Mouse (Mus musculus): Measurements from ENCODE around the gene Vmn2r117. TPM values are rescaled to one million over a fixed set of nuclear protein-coding genes. Genes with fewer than 3 reads are reported as not detected.
"Not testable (repeated sequence)": the region's sequence is repeated elsewhere in the genome, so short reads cannot be mapped to it uniquely, and the experiment has no call there.

The Vmn2r117 gene
- not detected in 2 replicates for polyA plus RNA-seq (2015; fragmentation: Nextera tagmentation; extraction: Ambion mirVana)

- not testable (repeated sequence) for H3K9ac ChIP-seq (ENCODE audit: low read depth, low read length); H3K4me3 ChIP-seq (ENCODE audit: low read length); H3K27me3 ChIP-seq (replicated peaks; ENCODE audit: control insufficient read depth, insufficient read depth, low read length); H3K9me3 ChIP-seq (ENCODE audit: control insufficient read depth, low read length); ATAC-seq; H3K4me1 ChIP-seq (ENCODE audit: control insufficient read depth, insufficient read depth, low read depth, low read length); H3K36me3 ChIP-seq (ENCODE audit: control insufficient read depth, insufficient read depth, low read length); H3K27ac ChIP-seq (ENCODE audit: low read depth, low read length); H3K4me2 ChIP-seq (ENCODE audit: low read length)
- WGBS: 57% methylated on average over 1 of the region's 1 CpGs
Observed at GRCm38 (mm10) chr17:23479599-23479998, at the start of gene Vmn2r117. TSS of gene Vmn2r117 (minus strand) at chr17:23479699.

- not testable (repeated sequence) for H3K9ac ChIP-seq (ENCODE audit: low read depth, low read length); H3K27me3 ChIP-seq (replicated peaks; ENCODE audit: control insufficient read depth, insufficient read depth, low read length); H3K4me1 ChIP-seq (ENCODE audit: control insufficient read depth, insufficient read depth, low read depth, low read length); H3K4me3 ChIP-seq (ENCODE audit: low read length); H3K27ac ChIP-seq (ENCODE audit: low read depth, low read length); H3K4me2 ChIP-seq (ENCODE audit: low read length); ATAC-seq; H3K36me3 ChIP-seq (ENCODE audit: control insufficient read depth, insufficient read depth, low read length); H3K9me3 ChIP-seq (ENCODE audit: control insufficient read depth, low read length)
- 73% methylated on average over 30 of the region's 30 CpGs for WGBS
Observed at GRCm38 (mm10) chr17:23522941-23523732, 43.6 kb upstream of the Vmn2r117 start.

- no peak for ATAC-seq
- no peaks in the 10 kb centered on the region for H3K27me3 ChIP-seq (replicated peaks; ENCODE audit: control insufficient read depth, insufficient read depth, low read length)
- H3K9ac ChIP-seq (ENCODE audit: low read depth, low read length): no peak overlapping the region
- 73% methylated on average over 2 of the region's 2 CpGs for WGBS
- H3K27ac ChIP-seq (ENCODE audit: low read depth, low read length): no peak overlapping the region
- no peak overlapping the region for H3K4me3 ChIP-seq (ENCODE audit: low read length)
- no peaks in the 10 kb centered on the region for H3K36me3 ChIP-seq (ENCODE audit: control insufficient read depth, insufficient read depth, low read length)
- no peak overlapping the region for H3K4me2 ChIP-seq (ENCODE audit: low read length)
- no peaks in the 10 kb centered on the region; the same call in none of the 2 replicates for H3K9me3 ChIP-seq (ENCODE audit: control insufficient read depth, low read length)
- no peaks in the 10 kb centered on the region for H3K4me1 ChIP-seq (ENCODE audit: control insufficient read depth, insufficient read depth, low read depth, low read length)
Observed at GRCm38 (mm10) chr17:23518701-23519423, 39.4 kb upstream of the Vmn2r117 start.

GRCm38 (mm10) chr17:23433150-23433679 is 46.3 kb downstream of the Vmn2r117 start:
- Histone ChIP-seq H3K9me3 (ENCODE audit: control insufficient read depth, low read length) (peaks cover 10% of the 10 kb centered on the region; the same call in 1 of the 2 replicates), H3K4me3 (ENCODE audit: low read length) (no peak overlapping the region), H3K4me1 (ENCODE audit: control insufficient read depth, insufficient read depth, low read depth, low read length) (no peaks in the 10 kb centered on the region), H3K9ac (ENCODE audit: low read depth, low read length) (no peak overlapping the region), H3K27me3 (replicated peaks; ENCODE audit: control insufficient read depth, insufficient read depth, low read length) (no peaks in the 10 kb centered on the region), H3K36me3 (ENCODE audit: control insufficient read depth, insufficient read depth, low read length) (no peaks in the 10 kb centered on the region), H3K27ac (ENCODE audit: low read depth, low read length) (no peak overlapping the region), H3K4me2 (ENCODE audit: low read length) (no peak overlapping the region)
- WGBS: 79% methylated on average over 6 of the region's 6 CpGs
- ATAC-seq: no peak

Other genes with a start within 250 kb of the Vmn2r117 start
- gene Vmn2r114, start 167.2 kb downstream of the Vmn2r117 start, polyA plus RNA-seq (2015; fragmentation: Nextera tagmentation; extraction: Ambion mirVana): not detected in 2 replicates
- not detected in 2 replicates for gene Vmn2r115, start 136.0 kb downstream of the Vmn2r117 start, polyA plus RNA-seq (2015; fragmentation: Nextera tagmentation; extraction: Ambion mirVana)
- gene Vmn2r116, start 95.1 kb downstream of the Vmn2r117 start, polyA plus RNA-seq (2015; fragmentation: Nextera tagmentation; extraction: Ambion mirVana): not detected in 2 replicates
- gene Zfp213, start 84.5 kb upstream of the Vmn2r117 start, polyA plus RNA-seq (2015; fragmentation: Nextera tagmentation; extraction: Ambion mirVana): 17.0 and 18.0 TPM in 2 replicates
- gene Zfp13, start 119.8 kb upstream of the Vmn2r117 start, polyA plus RNA-seq (2015; fragmentation: Nextera tagmentation; extraction: Ambion mirVana): 26.4 and 29.1 TPM in 2 replicates
- 0.20 and 0.25 TPM in 2 replicates for gene Zscan10, start 121.2 kb upstream of the Vmn2r117 start, polyA plus RNA-seq (2015; fragmentation: Nextera tagmentation; extraction: Ambion mirVana)
- 1.2 and 1.5 TPM in 2 replicates for gene Mmp25, start 165.6 kb upstream of the Vmn2r117 start, polyA plus RNA-seq (2015; fragmentation: Nextera tagmentation; extraction: Ambion mirVana)
- 0.19 TPM in 1 of 2 replicates, not detected in the other for gene Bicdl2, start 180.8 kb upstream of the Vmn2r117 start, polyA plus RNA-seq (2015; fragmentation: Nextera tagmentation; extraction: Ambion mirVana)
- 150 and 153 TPM in 2 replicates for gene Hcfc1r1, start 193.9 kb upstream of the Vmn2r117 start, polyA plus RNA-seq (2015; fragmentation: Nextera tagmentation; extraction: Ambion mirVana)
- 41.3 and 42.1 TPM in 2 replicates for gene Thoc6, start 194.2 kb upstream of the Vmn2r117 start, polyA plus RNA-seq (2015; fragmentation: Nextera tagmentation; extraction: Ambion mirVana)
- 5.8 and 6.1 TPM in 2 replicates for gene Tnfrsf12a, start 197.8 kb upstream of the Vmn2r117 start, polyA plus RNA-seq (2015; fragmentation: Nextera tagmentation; extraction: Ambion mirVana)
- 0.34 and 0.54 TPM in 2 replicates for gene Cldn6, start 199.6 kb upstream of the Vmn2r117 start, polyA plus RNA-seq (2015; fragmentation: Nextera tagmentation; extraction: Ambion mirVana)
- gene Cldn9, start 204.3 kb upstream of the Vmn2r117 start, polyA plus RNA-seq (2015; fragmentation: Nextera tagmentation; extraction: Ambion mirVana): 1.6 and 2.0 TPM in 2 replicates
- gene 1520401A03Rik, start 243.1 kb upstream of the Vmn2r117 start, polyA plus RNA-seq (2015; fragmentation: Nextera tagmentation; extraction: Ambion mirVana): 0.13 TPM in 1 of 2 replicates, not detected in the other
- 20.8 and 21.1 TPM in 2 replicates for gene Pkmyt1, start 246.6 kb upstream of the Vmn2r117 start, polyA plus RNA-seq (2015; fragmentation: Nextera tagmentation; extraction: Ambion mirVana)

All from hindbrain, embryonic 16.5 days (tissue).